Mouse (Mus musculus) testis, postnatal 10 days (tissue): Measurements from ENCODE around the gene Ubxn6.
A peak's percentile ranks its signal among the peaks of the same experiment; 100 is the strongest.
"Not testable (repeated sequence)": the region's sequence is repeated elsewhere in the genome, so short reads cannot be mapped to it uniquely, and the experiment has no call there.

Experiments
- DNase-seq: peaks from one replicate; pipeline ENCODE4 v3.0.0; 2021; ENCODE audit warnings: low spot score

The Ubxn6 gene

GRCm38 (mm10) chr17:56100811-56101210 is 26.0 kb upstream of the Ubxn6 start:
- DNase-seq = no peak

GRCm38 (mm10) chr17:56098711-56099572 is 24.1 kb upstream of the Ubxn6 start:
- no peak for DNase-seq

GRCm38 (mm10) chr17:56098180-56098579 is 23.4 kb upstream of the Ubxn6 start:
- DNase-seq = no peak

GRCm38 (mm10) chr17:56096883-56097282 is 22.1 kb upstream of the Ubxn6 start:
- no peak for DNase-seq

- DNase-seq = no peak
Measured at GRCm38 (mm10) chr17:56092794-56093193, 18.0 kb upstream of the Ubxn6 start.

- DNase-seq = no peak
Measured at GRCm38 (mm10) chr17:56092312-56092711, 17.5 kb upstream of the Ubxn6 start.

GRCm38 (mm10) chr17:56080781-56081585 is 6.2 kb upstream of the Ubxn6 start:
- no peak for DNase-seq

GRCm38 (mm10) chr17:56079921-56080320 is 5.1 kb upstream of the Ubxn6 start:
- DNase-seq = no peak

GRCm38 (mm10) chr17:56078880-56079795 is 4.3 kb upstream of the Ubxn6 start, which contains the start of gene Hdgfl2:
Hdgfl2 (plus strand) TSS chr17:56079634.
- peak; percentile 100 for DNase-seq

- DNase-seq = not testable (repeated sequence)
Measured at GRCm38 (mm10) chr17:56078361-56078760, 3.5 kb upstream of the Ubxn6 start.

- DNase-seq = no peak
Measured at GRCm38 (mm10) chr17:56077523-56077922, 2.7 kb upstream of the Ubxn6 start.

- DNase-seq = peak; percentile 97
Measured at GRCm38 (mm10) chr17:56074097-56074826, 566 bp downstream of the Ubxn6 start.

GRCm38 (mm10) chr17:56072243-56072642 is 2.6 kb downstream of the Ubxn6 start:
- no peak for DNase-seq

- DNase-seq = no peak
Measured at GRCm38 (mm10) chr17:56071126-56071525, 3.7 kb downstream of the Ubxn6 start.

GRCm38 (mm10) chr17:56069066-56069465 is 5.8 kb downstream of the Ubxn6 start:
- DNase-seq = no peak

GRCm38 (mm10) chr17:56066451-56066850 is 8.4 kb downstream of the Ubxn6 start:
- DNase-seq = no peak

GRCm38 (mm10) chr17:56065715-56066114 is 9.1 kb downstream of the Ubxn6 start:
- not testable (repeated sequence) for DNase-seq

- DNase-seq = no peak
Measured at GRCm38 (mm10) chr17:56062081-56062480, 12.7 kb downstream of the Ubxn6 start.

GRCm38 (mm10) chr17:56057381-56058120 is 17.3 kb downstream of the Ubxn6 start:
- DNase-seq = no peak

GRCm38 (mm10) chr17:56055945-56056678 is 18.7 kb downstream of the Ubxn6 start:
- no peak for DNase-seq
